Mouse (Mus musculus): ENCODE measurements around the gene Ankrd13d. TPM values are rescaled to one million over a fixed set of nuclear protein-coding genes. Genes with fewer than 3 reads are reported as not detected.
A peak's percentile ranks its signal among the peaks of the same experiment; 100 is the strongest.

Ankrd13d gene
- polyA plus RNA-seq, 1 experiment from 2014 or later = 63.4 TPM

- no peaks in the 10 kb centered on the region for H3K36me3 ChIP-seq
- ATAC-seq (ENCODE audit: low FRiP score, low read depth) = no peak
- 53% methylated on average over 7 of the region's 7 CpGs for WGBS
- no peaks in the 10 kb centered on the region for H3K9me3 ChIP-seq
- H3K27me3 ChIP-seq = no peaks in the 10 kb centered on the region
- no peak overlapping the region for H3K4me2 ChIP-seq
- peak overlapping the region; percentile 77; the same call in 1 of the 2 replicates for H3K27ac ChIP-seq (replicated peaks)
- peaks cover 60% of the 10 kb centered on the region for H3K4me1 ChIP-seq (replicated peaks)
- H3K9ac ChIP-seq = no peak overlapping the region
- no peak overlapping the region for H3K4me3 ChIP-seq
Measured at GRCm38 (mm10) chr19:4300271-4300704, 17.4 kb upstream of the Ankrd13d start.

GRCm38 (mm10) chr19:4299574-4300270 is 16.8 kb upstream of the Ankrd13d start:
- Histone ChIP-seq H3K9ac (no peak overlapping the region), H3K27ac (replicated peaks) (no peak overlapping the region), H3K9me3 (no peaks in the 10 kb centered on the region), H3K27me3 (no peaks in the 10 kb centered on the region), H3K36me3 (no peaks in the 10 kb centered on the region), H3K4me3 (no peak overlapping the region), H3K4me2 (no peak overlapping the region), H3K4me1 (replicated peaks) (peaks cover 54% of the 10 kb centered on the region)
- no peak for ATAC-seq (ENCODE audit: low FRiP score, low read depth)
- 81% methylated on average over 6 of the region's 6 CpGs for WGBS

- no peaks in the 10 kb centered on the region for H3K27me3 ChIP-seq
- 94% methylated on average over 7 of the region's 7 CpGs for WGBS
- no peak for ATAC-seq (ENCODE audit: low FRiP score, low read depth)
- H3K9ac ChIP-seq = no peak overlapping the region
- H3K4me3 ChIP-seq = no peak overlapping the region
- no peaks in the 10 kb centered on the region for H3K36me3 ChIP-seq
- peaks cover 48% of the 10 kb centered on the region for H3K4me1 ChIP-seq (replicated peaks)
- H3K9me3 ChIP-seq = no peaks in the 10 kb centered on the region
- 0 out of 2 replicates have a peak overlapping the region, but pooled peaks have one; percentile 10 for H3K27ac ChIP-seq (replicated peaks)
- no peak overlapping the region for H3K4me2 ChIP-seq
Measured at GRCm38 (mm10) chr19:4299126-4299525, 16.2 kb upstream of the Ankrd13d start.

- H3K4me1 ChIP-seq (replicated peaks) = peaks cover 42% of the 10 kb centered on the region
- no peaks in the 10 kb centered on the region for H3K9me3 ChIP-seq
- ATAC-seq (ENCODE audit: low FRiP score, low read depth) = no peak
- H3K27me3 ChIP-seq = no peaks in the 10 kb centered on the region
- no peak overlapping the region for H3K4me3 ChIP-seq
- H3K27ac ChIP-seq (replicated peaks) = 0 out of 2 replicates have a peak overlapping the region, but pooled peaks have one; percentile 10
- no peaks in the 10 kb centered on the region for H3K36me3 ChIP-seq
- H3K9ac ChIP-seq = no peak overlapping the region
- H3K4me2 ChIP-seq = no peak overlapping the region
- 93% methylated on average over 17 of the region's 17 CpGs for WGBS
Measured at GRCm38 (mm10) chr19:4298322-4299121, 15.6 kb upstream of the Ankrd13d start.

GRCm38 (mm10) chr19:4297851-4298250 is 14.9 kb upstream of the Ankrd13d start:
- Histone ChIP-seq H3K36me3 (peaks cover 2% of the 10 kb centered on the region; the same call in 1 of the 2 replicates), H3K27me3 (no peaks in the 10 kb centered on the region), H3K9ac (no peak overlapping the region), H3K27ac (replicated peaks) (no peak overlapping the region), H3K9me3 (no peaks in the 10 kb centered on the region), H3K4me2 (no peak overlapping the region), H3K4me3 (no peak overlapping the region), H3K4me1 (replicated peaks) (peaks cover 36% of the 10 kb centered on the region)
- 92% methylated on average over 5 of the region's 5 CpGs for WGBS
- no peak for ATAC-seq (ENCODE audit: low FRiP score, low read depth)

- ATAC-seq (ENCODE audit: low FRiP score, low read depth) = no peak
- H3K4me1 ChIP-seq (replicated peaks) = peaks cover 23% of the 10 kb centered on the region
- H3K9me3 ChIP-seq = no peaks in the 10 kb centered on the region
- no peak overlapping the region for H3K9ac ChIP-seq
- H3K27ac ChIP-seq (replicated peaks) = no peak overlapping the region
- no peak overlapping the region for H3K4me2 ChIP-seq
- H3K36me3 ChIP-seq = peaks cover 15% of the 10 kb centered on the region
- H3K27me3 ChIP-seq = no peaks in the 10 kb centered on the region
- 84% methylated on average over 2 of the region's 2 CpGs for WGBS
- no peak overlapping the region for H3K4me3 ChIP-seq
Measured at GRCm38 (mm10) chr19:4296611-4297010, 13.7 kb upstream of the Ankrd13d start.

GRCm38 (mm10) chr19:4295391-4295790 is 12.5 kb upstream of the Ankrd13d start:
- H3K27ac ChIP-seq (replicated peaks) = no peak overlapping the region
- peaks cover 11% of the 10 kb centered on the region for H3K4me1 ChIP-seq (replicated peaks)
- ATAC-seq (ENCODE audit: low FRiP score, low read depth) = no peak
- no peaks in the 10 kb centered on the region for H3K27me3 ChIP-seq
- WGBS = 86% methylated on average over 4 of the region's 4 CpGs
- no peak overlapping the region for H3K4me3 ChIP-seq
- no peak overlapping the region for H3K4me2 ChIP-seq
- no peak overlapping the region for H3K9ac ChIP-seq
- no peaks in the 10 kb centered on the region for H3K9me3 ChIP-seq
- H3K36me3 ChIP-seq = peaks cover 26% of the 10 kb centered on the region

GRCm38 (mm10) chr19:4294381-4295097 is 11.6 kb upstream of the Ankrd13d start:
- ATAC-seq (ENCODE audit: low FRiP score, low read depth) = no peak
- Histone ChIP-seq H3K4me2 (no peak overlapping the region), H3K27ac (replicated peaks) (0 out of 2 replicates have a peak overlapping the region, but pooled peaks have one; percentile 25), H3K27me3 (no peaks in the 10 kb centered on the region), H3K9me3 (no peaks in the 10 kb centered on the region), H3K4me3 (no peak overlapping the region), H3K4me1 (replicated peaks) (peaks cover 3% of the 10 kb centered on the region), H3K9ac (no peak overlapping the region), H3K36me3 (peaks cover 35% of the 10 kb centered on the region)
- 72% methylated on average over 14 of the region's 14 CpGs for WGBS

- WGBS = 88% methylated on average over 11 of the region's 11 CpGs
- H3K36me3 ChIP-seq = peaks cover 62% of the 10 kb centered on the region
- no peak overlapping the region for H3K27ac ChIP-seq (replicated peaks)
- H3K4me2 ChIP-seq = no peak overlapping the region
- H3K27me3 ChIP-seq = no peaks in the 10 kb centered on the region
- H3K4me1 ChIP-seq (replicated peaks) = no peaks in the 10 kb centered on the region
- no peak for ATAC-seq (ENCODE audit: low FRiP score, low read depth)
- H3K9ac ChIP-seq = no peak overlapping the region
- no peaks in the 10 kb centered on the region for H3K9me3 ChIP-seq
- no peak overlapping the region for H3K4me3 ChIP-seq
Measured at GRCm38 (mm10) chr19:4291161-4291560, 8.2 kb upstream of the Ankrd13d start.

GRCm38 (mm10) chr19:4290749-4291148 is 7.8 kb upstream of the Ankrd13d start:
- H3K27ac ChIP-seq (replicated peaks) = no peak overlapping the region

GRCm38 (mm10) chr19:4283653-4284052 is 716 bp upstream of the Ankrd13d start:
- 40% methylated on average over 7 of the region's 7 CpGs for WGBS
- peaks cover 25% of the 10 kb centered on the region for H3K4me1 ChIP-seq (replicated peaks)
- 0 out of 2 replicates have a peak overlapping the region, but pooled peaks have one; percentile 25 for H3K9ac ChIP-seq
- H3K4me2 ChIP-seq = peak overlapping the region; percentile 83
- peaks cover 38% of the 10 kb centered on the region for H3K36me3 ChIP-seq
- peak overlapping the region; percentile 76; the same call in 1 of the 2 replicates for H3K27ac ChIP-seq (replicated peaks)
- no peak for ATAC-seq (ENCODE audit: low FRiP score, low read depth)
- no peaks in the 10 kb centered on the region for H3K27me3 ChIP-seq
- peak overlapping the region; percentile 71 for H3K4me3 ChIP-seq
- H3K9me3 ChIP-seq = no peaks in the 10 kb centered on the region

More at GRCm38 (mm10) chr19:4290749-4291148, 7.8 kb upstream of the Ankrd13d start:
- Histone ChIP-seq H3K4me2 (no peak overlapping the region), H3K9me3 (no peaks in the 10 kb centered on the region), H3K36me3 (peaks cover 66% of the 10 kb centered on the region), H3K4me1 (replicated peaks) (no peaks in the 10 kb centered on the region), H3K4me3 (no peak overlapping the region), H3K9ac (no peak overlapping the region), H3K27me3 (no peaks in the 10 kb centered on the region)
- ATAC-seq (ENCODE audit: low FRiP score, low read depth) = no peak
- 69% methylated on average over 15 of the region's 15 CpGs for WGBS

Data from hindbrain, embryonic 15.5 days (tissue).